Mouse (Mus musculus) testis, adult 2 months (tissue): ENCODE measurements at regions not wholly inside any gene's neighbourhood (a gene's known extent, or its start where the extent isn't known, plus 50 kb on each side); places are given as distances from the start of the nearest gene placed in this dataset.

Experiments used
- CTCF ChIP-seq: fragments of 200-500 bp; IDR thresholded peaks from 2 replicates; pipeline ENCODE4 v1.5.1; 2012; ENCODE audit warnings: low read depth, mild to moderate bottlenecking, inconsistent platforms, low read length, moderate library complexity; ENCODE audit not compliant: control insufficient read depth, insufficient read depth, insufficient replicate concordance
- POLR2A ChIP-seq: fragments of 200-500 bp; IDR thresholded peaks from 2 replicates; pipeline ENCODE4 v1.6.1; 2012; ENCODE audit warnings: low read depth, mild to moderate bottlenecking, inconsistent platforms, low read length, moderate library complexity; ENCODE audit not compliant: control insufficient read depth

DNA sequence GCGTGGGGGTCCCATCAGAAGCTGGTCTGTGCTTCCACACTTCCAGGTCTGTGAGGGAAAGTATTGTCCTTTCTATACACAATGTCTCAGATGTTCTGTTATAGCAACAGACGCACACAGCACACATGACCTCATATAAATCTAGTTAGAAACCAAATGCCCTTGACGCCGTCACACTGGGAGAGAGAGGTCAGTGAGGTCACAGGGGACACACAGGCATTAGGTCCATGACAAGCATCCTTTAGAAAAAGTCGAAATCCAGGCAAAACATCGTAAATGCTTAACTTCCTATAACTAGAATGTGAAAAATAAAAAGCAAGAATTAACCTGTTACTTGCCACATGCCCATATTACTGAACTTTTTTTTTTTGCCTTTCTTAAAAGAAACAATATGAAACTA, 65.8 kb upstream of the Vangl1 start:
- TF ChIP-seq CTCF (no peak), POLR2A (no peak)
